Mouse (Mus musculus): ENCODE data around the gene Foxn3. TPM values are rescaled to one million over a fixed set of nuclear protein-coding genes. Genes with fewer than 3 reads are reported as not detected.

Gene Foxn3
- polyA plus RNA-seq, 1 experiment from 2014 or later: 86.3 TPM

GRCm38 (mm10) chr12:99247939-99248338, 315.4 kb downstream of the Foxn3 start:
- DNase-seq (ENCODE audit: low spot score) (no peak), ATAC-seq (ENCODE audit: low read depth) (0 out of 2 replicates have a peak, but pooled peaks have one; percentile 34)
- H3K9ac ChIP-seq (ENCODE audit: low read depth, low read length): no peak overlapping the region
- no peak overlapping the region for H3K4me3 ChIP-seq (ENCODE audit: low read depth, low read length)
- WGBS: 53% methylated on average over 6 of the region's 6 CpGs
- no peaks in the 10 kb centered on the region for H3K36me3 ChIP-seq (ENCODE audit: control insufficient read depth, insufficient read depth, low read length)
- 0 out of 2 replicates have a peak, but pooled peaks cover 6% of the 10 kb centered on the region for H3K9me3 ChIP-seq (ENCODE audit: control insufficient read depth, low read length)
- no peaks in the 10 kb centered on the region for H3K27me3 ChIP-seq (replicated peaks; ENCODE audit: control insufficient read depth, insufficient read depth, low read length)
- H3K4me2 ChIP-seq (ENCODE audit: low read depth, low read length): no peak overlapping the region
- peaks cover 6% of the 10 kb centered on the region for H3K4me1 ChIP-seq (ENCODE audit: control insufficient read depth, insufficient read depth, low read length)
- H3K27ac ChIP-seq (replicated peaks; ENCODE audit: low read depth, low read length): no peak overlapping the region

GRCm38 (mm10) chr12:99246984-99247746, 316.2 kb downstream of the Foxn3 start:
- Histone ChIP-seq H3K9me3 (ENCODE audit: control insufficient read depth, low read length) (0 out of 2 replicates have a peak, but pooled peaks cover 1% of the 10 kb centered on the region), H3K36me3 (ENCODE audit: control insufficient read depth, insufficient read depth, low read length) (no peaks in the 10 kb centered on the region), H3K4me3 (ENCODE audit: low read depth, low read length) (no peak overlapping the region), H3K9ac (ENCODE audit: low read depth, low read length) (no peak overlapping the region), H3K27me3 (replicated peaks; ENCODE audit: control insufficient read depth, insufficient read depth, low read length) (no peaks in the 10 kb centered on the region), H3K4me1 (ENCODE audit: control insufficient read depth, insufficient read depth, low read length) (peaks cover 6% of the 10 kb centered on the region), H3K27ac (replicated peaks; ENCODE audit: low read depth, low read length) (no peak overlapping the region), H3K4me2 (ENCODE audit: low read depth, low read length) (no peak overlapping the region)
- ATAC-seq (ENCODE audit: low read depth) (no peak), DNase-seq (ENCODE audit: low spot score) (no peak)
- 76% methylated on average over 10 of the region's 10 CpGs for WGBS

GRCm38 (mm10) chr12:99244673-99245072, 318.7 kb downstream of the Foxn3 start:
- Histone ChIP-seq H3K27ac (replicated peaks; ENCODE audit: low read depth, low read length) (no peak overlapping the region), H3K9me3 (ENCODE audit: control insufficient read depth, low read length) (no peaks in the 10 kb centered on the region), H3K4me3 (ENCODE audit: low read depth, low read length) (no peak overlapping the region), H3K4me2 (ENCODE audit: low read depth, low read length) (no peak overlapping the region), H3K4me1 (ENCODE audit: control insufficient read depth, insufficient read depth, low read length) (peaks cover 16% of the 10 kb centered on the region), H3K9ac (ENCODE audit: low read depth, low read length) (no peak overlapping the region), H3K36me3 (ENCODE audit: control insufficient read depth, insufficient read depth, low read length) (no peaks in the 10 kb centered on the region), H3K27me3 (replicated peaks; ENCODE audit: control insufficient read depth, insufficient read depth, low read length) (no peaks in the 10 kb centered on the region)
- ATAC-seq (ENCODE audit: low read depth) (no peak), DNase-seq (ENCODE audit: low spot score) (no peak)
- 87% methylated on average over 9 of the region's 9 CpGs for WGBS

- H3K36me3 ChIP-seq (ENCODE audit: control insufficient read depth, insufficient read depth, low read length): no peaks in the 10 kb centered on the region
- H3K4me2 ChIP-seq (ENCODE audit: low read depth, low read length): no peak overlapping the region
- 90% methylated on average over 6 of the region's 6 CpGs for WGBS
- H3K9ac ChIP-seq (ENCODE audit: low read depth, low read length): no peak overlapping the region
- H3K9me3 ChIP-seq (ENCODE audit: control insufficient read depth, low read length): no peaks in the 10 kb centered on the region
- no peak overlapping the region for H3K27ac ChIP-seq (replicated peaks; ENCODE audit: low read depth, low read length)
- no peak for DNase-seq (ENCODE audit: low spot score)
- peaks cover 16% of the 10 kb centered on the region for H3K4me1 ChIP-seq (ENCODE audit: control insufficient read depth, insufficient read depth, low read length)
- no peak for ATAC-seq (ENCODE audit: low read depth)
- no peaks in the 10 kb centered on the region for H3K27me3 ChIP-seq (replicated peaks; ENCODE audit: control insufficient read depth, insufficient read depth, low read length)
- no peak overlapping the region for H3K4me3 ChIP-seq (ENCODE audit: low read depth, low read length)
These were observed 319.1 kb downstream of the Foxn3 start for GRCm38 (mm10) chr12:99244264-99244663.

GRCm38 (mm10) chr12:99243316-99243715, 320.1 kb downstream of the Foxn3 start:
- Histone ChIP-seq H3K27ac (replicated peaks; ENCODE audit: low read depth, low read length) (no peak overlapping the region), H3K4me1 (ENCODE audit: control insufficient read depth, insufficient read depth, low read length) (peaks cover 15% of the 10 kb centered on the region), H3K4me2 (ENCODE audit: low read depth, low read length) (no peak overlapping the region), H3K9me3 (ENCODE audit: control insufficient read depth, low read length) (no peaks in the 10 kb centered on the region), H3K4me3 (ENCODE audit: low read depth, low read length) (no peak overlapping the region), H3K9ac (ENCODE audit: low read depth, low read length) (no peak overlapping the region), H3K27me3 (replicated peaks; ENCODE audit: control insufficient read depth, insufficient read depth, low read length) (no peaks in the 10 kb centered on the region), H3K36me3 (ENCODE audit: control insufficient read depth, insufficient read depth, low read length) (no peaks in the 10 kb centered on the region)
- WGBS: 81% methylated on average over 1 of the region's 1 CpGs
- no peak for DNase-seq (ENCODE audit: low spot score)
- ATAC-seq (ENCODE audit: low read depth): no peak

GRCm38 (mm10) chr12:99240185-99240726, 323.1 kb downstream of the Foxn3 start:
- 61% methylated on average over 5 of the region's 5 CpGs for WGBS
- H3K4me3 ChIP-seq (ENCODE audit: low read depth, low read length): no peak overlapping the region
- no peak for ATAC-seq (ENCODE audit: low read depth)
- peaks cover 20% of the 10 kb centered on the region for H3K4me1 ChIP-seq (ENCODE audit: control insufficient read depth, insufficient read depth, low read length)
- H3K9ac ChIP-seq (ENCODE audit: low read depth, low read length): no peak overlapping the region
- H3K9me3 ChIP-seq (ENCODE audit: control insufficient read depth, low read length): no peaks in the 10 kb centered on the region
- H3K27ac ChIP-seq (replicated peaks; ENCODE audit: low read depth, low read length): no peak overlapping the region
- no peak overlapping the region for H3K4me2 ChIP-seq (ENCODE audit: low read depth, low read length)
- H3K36me3 ChIP-seq (ENCODE audit: control insufficient read depth, insufficient read depth, low read length): no peaks in the 10 kb centered on the region
- no peaks in the 10 kb centered on the region for H3K27me3 ChIP-seq (replicated peaks; ENCODE audit: control insufficient read depth, insufficient read depth, low read length)
- no peak for DNase-seq (ENCODE audit: low spot score)

GRCm38 (mm10) chr12:99239735-99240134, 323.6 kb downstream of the Foxn3 start:
- H3K27me3 ChIP-seq (replicated peaks; ENCODE audit: control insufficient read depth, insufficient read depth, low read length): no peaks in the 10 kb centered on the region
- peak; percentile 50 for DNase-seq (ENCODE audit: low spot score)
- H3K4me3 ChIP-seq (ENCODE audit: low read depth, low read length): no peak overlapping the region
- H3K36me3 ChIP-seq (ENCODE audit: control insufficient read depth, insufficient read depth, low read length): no peaks in the 10 kb centered on the region
- peak; percentile 77 for ATAC-seq (ENCODE audit: low read depth)
- no peaks in the 10 kb centered on the region for H3K9me3 ChIP-seq (ENCODE audit: control insufficient read depth, low read length)
- H3K4me2 ChIP-seq (ENCODE audit: low read depth, low read length): no peak overlapping the region
- H3K27ac ChIP-seq (replicated peaks; ENCODE audit: low read depth, low read length): no peak overlapping the region
- 64% methylated on average over 11 of the region's 11 CpGs for WGBS
- peaks cover 25% of the 10 kb centered on the region for H3K4me1 ChIP-seq (ENCODE audit: control insufficient read depth, insufficient read depth, low read length)
- no peak overlapping the region for H3K9ac ChIP-seq (ENCODE audit: low read depth, low read length)

GRCm38 (mm10) chr12:99237497-99237896, 325.9 kb downstream of the Foxn3 start:
- no peak overlapping the region for H3K9ac ChIP-seq (ENCODE audit: low read depth, low read length)
- H3K36me3 ChIP-seq (ENCODE audit: control insufficient read depth, insufficient read depth, low read length): no peaks in the 10 kb centered on the region
- WGBS: 76% methylated on average over 9 of the region's 9 CpGs
- no peak overlapping the region for H3K4me2 ChIP-seq (ENCODE audit: low read depth, low read length)
- H3K4me1 ChIP-seq (ENCODE audit: control insufficient read depth, insufficient read depth, low read length): peaks cover 30% of the 10 kb centered on the region
- no peak overlapping the region for H3K27ac ChIP-seq (replicated peaks; ENCODE audit: low read depth, low read length)
- ATAC-seq (ENCODE audit: low read depth) (no peak), DNase-seq (ENCODE audit: low spot score) (no peak)
- H3K4me3 ChIP-seq (ENCODE audit: low read depth, low read length): no peak overlapping the region
- H3K27me3 ChIP-seq (replicated peaks; ENCODE audit: control insufficient read depth, insufficient read depth, low read length): no peaks in the 10 kb centered on the region
- no peaks in the 10 kb centered on the region for H3K9me3 ChIP-seq (ENCODE audit: control insufficient read depth, low read length)

GRCm38 (mm10) chr12:99234346-99234745, 329.0 kb downstream of the Foxn3 start:
- ATAC-seq (ENCODE audit: low read depth) (no peak), DNase-seq (ENCODE audit: low spot score) (peak; percentile 68)
- Histone ChIP-seq H3K27ac (replicated peaks; ENCODE audit: low read depth, low read length) (no peak overlapping the region), H3K36me3 (ENCODE audit: control insufficient read depth, insufficient read depth, low read length) (no peaks in the 10 kb centered on the region), H3K9me3 (ENCODE audit: control insufficient read depth, low read length) (no peaks in the 10 kb centered on the region), H3K4me3 (ENCODE audit: low read depth, low read length) (no peak overlapping the region), H3K9ac (ENCODE audit: low read depth, low read length) (no peak overlapping the region), H3K27me3 (replicated peaks; ENCODE audit: control insufficient read depth, insufficient read depth, low read length) (no peaks in the 10 kb centered on the region), H3K4me2 (ENCODE audit: low read depth, low read length) (no peak overlapping the region), H3K4me1 (ENCODE audit: control insufficient read depth, insufficient read depth, low read length) (peaks cover 27% of the 10 kb centered on the region)
- WGBS: 59% methylated on average over 6 of the region's 6 CpGs

Data from embryonic facial prominence, embryonic 14.5 days (tissue).